ENCODE assay signal across 8 mouse cellular contexts in the genomic region with DNA sequence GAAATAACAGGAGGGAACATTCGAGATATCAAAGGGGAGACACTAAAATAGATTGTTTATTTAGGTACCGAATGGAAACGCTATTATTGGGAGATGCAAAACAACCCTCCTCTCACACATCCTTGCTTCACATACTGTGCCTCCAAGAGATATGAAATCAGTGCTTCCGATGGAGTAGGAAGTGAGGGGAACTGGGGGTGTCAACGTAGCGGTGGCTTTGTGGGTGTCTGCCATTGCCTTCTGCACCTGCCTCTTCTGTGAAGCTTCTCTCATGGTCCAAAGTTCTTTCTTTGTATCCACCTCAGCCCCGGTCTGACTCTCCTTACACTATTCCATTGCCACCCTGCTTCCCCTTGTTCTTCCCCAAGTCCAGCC.
DNase-seq lines count a peak whose midpoint lies in the region; ATAC-seq lines count a peak whose summit lies in the region.

No protein-coding gene starts in this region.

- no peak overlapping the region for H3K9ac ChIP-seq in embryonic facial prominence, embryonic 15.5 days
- H3K9ac ChIP-seq in hindbrain, embryonic 12.5 days: 0 out of 2 replicates have a peak overlapping the region, but pooled peaks have one; percentile 2
- H3K9ac ChIP-seq in midbrain, embryonic 13.5 days (replicated peaks): no peak overlapping the region

- peak overlapping the region; percentile 27 for H3K4me3 ChIP-seq in embryonic facial prominence, embryonic 15.5 days (replicated peaks)
- H3K4me3 ChIP-seq in hindbrain, embryonic 12.5 days: 0 out of 2 replicates have a peak overlapping the region, but pooled peaks have one; percentile 1
- no peak overlapping the region for H3K4me3 ChIP-seq in midbrain, embryonic 13.5 days (replicated peaks)

- no peaks in the 10 kb centered on the region for H3K9me3 ChIP-seq in embryonic facial prominence, embryonic 15.5 days (replicated peaks)
- no peaks in the 10 kb centered on the region for H3K9me3 ChIP-seq in hindbrain, embryonic 12.5 days (replicated peaks)
- no peaks in the 10 kb centered on the region for H3K9me3 ChIP-seq in midbrain, embryonic 13.5 days

- intact Hi-C loops in left cerebral cortex, postnatal 14 days (cut with DNase I): no loop called here
- intact Hi-C loops in left cerebral cortex, postnatal 4 days (cut with DNase I): no loop called here
- intact Hi-C loops in left cerebral cortex, postnatal 10 days (cut with DNase I): no loop called here

- H3K27ac ChIP-seq in embryonic facial prominence, embryonic 15.5 days (replicated peaks): no peak overlapping the region
- no peak overlapping the region for H3K27ac ChIP-seq in hindbrain, embryonic 12.5 days
- H3K27ac ChIP-seq in midbrain, embryonic 13.5 days: no peak overlapping the region

- no peaks in the 10 kb centered on the region for H3K36me3 ChIP-seq in embryonic facial prominence, embryonic 15.5 days
- H3K36me3 ChIP-seq in hindbrain, embryonic 12.5 days: no peaks in the 10 kb centered on the region
- H3K36me3 ChIP-seq in midbrain, embryonic 13.5 days: no peaks in the 10 kb centered on the region

- no peak for ATAC-seq in embryonic facial prominence, embryonic 15.5 days (ENCODE audit: insufficient number of reproducible peaks, low FRiP score, low TSS enrichment, low read depth)
- ATAC-seq in hindbrain, embryonic 12.5 days (ENCODE audit: low FRiP score): no peak
- no peak for ATAC-seq in midbrain, embryonic 13.5 days

- WGBS in embryonic facial prominence, embryonic 15.5 days: 52% methylated on average over 7 of the region's 7 CpGs
- 59% methylated on average over 7 of the region's 7 CpGs for WGBS in hindbrain, embryonic 12.5 days
- 59% methylated on average over 7 of the region's 7 CpGs for WGBS in midbrain, embryonic 13.5 days

- peak; percentile 14 to 19 for DNase-seq in left cerebral cortex, postnatal 14 days (ENCODE audit: low spot score in 2 of 2)
- DNase-seq in left cerebral cortex, postnatal 4 days: no peak
- no peak for DNase-seq in urinary bladder, adult 18-20 months (ENCODE audit: low spot score in 2 of 2)
- no peak for DNase-seq in urinary bladder, postnatal 4 days (ENCODE audit: low spot score in 2 of 2)
- DNase-seq in left cerebral cortex, postnatal 10 days (ENCODE audit: extremely low spot score in 1 of 2, low spot score in 2 of 2): no peak

- no peaks in the 10 kb centered on the region for H3K27me3 ChIP-seq in embryonic facial prominence, embryonic 15.5 days
- H3K27me3 ChIP-seq in hindbrain, embryonic 12.5 days: peaks cover 27% of the 10 kb centered on the region
- peaks cover 15% of the 10 kb centered on the region for H3K27me3 ChIP-seq in midbrain, embryonic 13.5 days

- peak overlapping the region; percentile 45 for H3K4me2 ChIP-seq in embryonic facial prominence, embryonic 15.5 days (replicated peaks)
- H3K4me2 ChIP-seq in hindbrain, embryonic 12.5 days (replicated peaks): peak overlapping the region; percentile 45
- H3K4me2 ChIP-seq in midbrain, embryonic 13.5 days (replicated peaks): peak overlapping the region; percentile 42

- peaks cover 6% of the 10 kb centered on the region; the same call in 1 of the 2 replicates for H3K4me1 ChIP-seq in embryonic facial prominence, embryonic 15.5 days
- peaks cover 23% of the 10 kb centered on the region for H3K4me1 ChIP-seq in hindbrain, embryonic 12.5 days
- H3K4me1 ChIP-seq in midbrain, embryonic 13.5 days (replicated peaks): peaks cover 18% of the 10 kb centered on the region

Comparison
In these comparisons a context has a peak if more than half of its experiments do, and no peak if none do; other contexts are left out.
1. DNase-seq: peak in left cerebral cortex, postnatal 14 days (2 of 2); none in left cerebral cortex, postnatal 4 days (single experiment), urinary bladder, adult 18-20 months (0 of 2), urinary bladder, postnatal 4 days (0 of 2) and left cerebral cortex, postnatal 10 days (0 of 2).
2. Peak in every context shown above with its lines, with median percentiles within 50 percentile points of each other: H3K4me2 ChIP-seq.